Mouse (Mus musculus) liver (tissue): ENCODE measurements around the gene Gbp9.
"Not testable (repeated sequence)": the region's sequence is repeated elsewhere in the genome, so short reads cannot be mapped to it uniquely, and the experiment has no call there.

Experiments used
- DNase-seq: peaks from one replicate; pipeline ENCODE4 v3.0.0-alpha.2; 2020; ENCODE audit warnings: mixed read lengths

The Gbp9 gene

GRCm38 (mm10) chr5:105139409-105140088, at the start of gene Gbp9, which contains the start of the genes Gbp8 and Gbp4:
Gene Gbp9 (minus strand): TSS chr5:105139539.
Gene Gbp8 (minus strand): TSS chr5:105139540.
Gene Gbp4 (minus strand): TSS chr5:105139586.
- DNase-seq: not testable (repeated sequence)

- DNase-seq: no peak
Observed at GRCm38 (mm10) chr5:105181446-105181845, 42.1 kb upstream of the Gbp9 start.

GRCm38 (mm10) chr5:105156582-105156981, 17.2 kb upstream of the Gbp9 start:
- DNase-seq: no peak

- DNase-seq: no peak
Observed at GRCm38 (mm10) chr5:105154049-105154448, 14.7 kb upstream of the Gbp9 start.

GRCm38 (mm10) chr5:105148062-105148461, 8.7 kb upstream of the Gbp9 start:
- DNase-seq: not testable (repeated sequence)

GRCm38 (mm10) chr5:105146447-105146846, 7.1 kb upstream of the Gbp9 start:
- DNase-seq: no peak

GRCm38 (mm10) chr5:105145731-105146130, 6.4 kb upstream of the Gbp9 start:
- DNase-seq: not testable (repeated sequence)

- not testable (repeated sequence) for DNase-seq
Observed at GRCm38 (mm10) chr5:105140089-105140810, 911 bp upstream of the Gbp9 start.

GRCm38 (mm10) chr5:105138906-105139305, 433 bp downstream of the Gbp9 start:
- DNase-seq: no peak

- DNase-seq: not testable (repeated sequence)
Observed at GRCm38 (mm10) chr5:105136706-105137304, 2.5 kb downstream of the Gbp9 start.

GRCm38 (mm10) chr5:105121731-105122130, 17.6 kb downstream of the Gbp9 start:
- DNase-seq: not testable (repeated sequence)

- DNase-seq: no peak
Observed at GRCm38 (mm10) chr5:105115740-105116139, 23.6 kb downstream of the Gbp9 start.

GRCm38 (mm10) chr5:105114696-105115095, 24.6 kb downstream of the Gbp9 start:
- no peak for DNase-seq

GRCm38 (mm10) chr5:105113656-105114055, 25.7 kb downstream of the Gbp9 start:
- no peak for DNase-seq

GRCm38 (mm10) chr5:105110271-105110852, 29.0 kb downstream of the Gbp9 start:
- peak; percentile 8 for DNase-seq

GRCm38 (mm10) chr5:105109775-105110174, 29.6 kb downstream of the Gbp9 start:
- DNase-seq: not testable (repeated sequence)

GRCm38 (mm10) chr5:105105689-105106088, 33.6 kb downstream of the Gbp9 start:
- not testable (repeated sequence) for DNase-seq

- DNase-seq: no peak
Observed at GRCm38 (mm10) chr5:105081900-105082299, 57.4 kb downstream of the Gbp9 start.

GRCm38 (mm10) chr5:105068356-105068755, 71.0 kb downstream of the Gbp9 start:
- not testable (repeated sequence) for DNase-seq

- not testable (repeated sequence) for DNase-seq
Observed at GRCm38 (mm10) chr5:105064443-105064842, 74.9 kb downstream of the Gbp9 start.

GRCm38 (mm10) chr5:105063321-105063720, 76.0 kb downstream of the Gbp9 start:
- no peak for DNase-seq

GRCm38 (mm10) chr5:105062403-105062802, 76.9 kb downstream of the Gbp9 start:
- DNase-seq: not testable (repeated sequence)

- DNase-seq: no peak
Observed at GRCm38 (mm10) chr5:105060224-105060623, 79.1 kb downstream of the Gbp9 start.
